14 mouse cellular contexts compared by ENCODE assay signal in the genomic region with DNA sequence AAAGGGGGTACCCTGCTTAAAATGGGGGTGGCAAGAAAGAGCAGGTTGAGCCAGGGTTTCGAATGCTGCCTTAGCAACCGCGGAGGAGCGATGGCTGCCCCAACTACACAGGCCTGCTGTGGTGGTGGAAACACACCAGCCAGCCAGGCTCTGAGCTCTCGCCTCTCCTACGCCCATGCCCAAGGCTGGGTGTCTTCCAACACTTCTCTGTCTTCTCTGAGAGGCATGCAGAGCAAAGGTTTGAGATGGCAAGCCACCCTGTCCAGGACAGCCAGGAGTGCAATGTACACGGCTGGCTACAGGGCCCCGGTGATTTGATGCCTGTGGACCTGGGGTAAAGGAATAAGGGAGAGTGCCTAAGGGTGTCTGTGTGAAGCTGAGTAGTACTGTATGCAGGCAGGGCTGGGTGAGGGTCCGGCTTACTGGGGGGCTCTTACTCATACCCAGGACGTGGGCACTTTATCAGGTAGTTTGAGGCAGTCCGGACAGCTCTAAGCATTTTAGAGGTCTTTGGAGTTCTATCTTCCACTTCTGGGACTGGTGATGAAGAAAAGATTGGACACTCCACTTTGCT. TPM values are rescaled to one million over a fixed set of nuclear protein-coding genes. Genes with fewer than 3 reads are reported as not detected.
DNase-seq lines count a peak whose midpoint lies in the region; ATAC-seq and TF ChIP-seq lines count a peak whose summit lies in the region.
"Had no signal": no experiment of that assay in that cellular context is flagged by ENCODE, and none has a peak within 500 bp of the region (broad histone marks: within the 10 kb centered on the region; RNA-seq: fewer than 3 reads in every experiment).

No protein-coding gene starts in this region.

- no peaks in the 10 kb centered on the region for H3K36me3 ChIP-seq in liver, embryonic 11.5 days (ENCODE audit: control insufficient read depth, insufficient read depth, low read length)
- no peaks in the 10 kb centered on the region for H3K36me3 ChIP-seq in G1E (replicated peaks)
- H3K36me3 ChIP-seq in liver, embryonic 16.5 days (ENCODE audit: control insufficient read depth, insufficient read depth): no peaks in the 10 kb centered on the region
- H3K36me3 ChIP-seq: forebrain, embryonic 15.5 days; neural tube, embryonic 13.5 days had no signal

- intact Hi-C loops in gastrocnemius, postnatal 14 days (cut with DNase I; ENCODE audit: low total_unique reads): loop anchor here (5.0 kb wide), 1 partner anchor 153 kb away; no protein-coding TSS in a partner anchor

- TF ChIP-seq CTCF in G1E (IDR thresholded peaks at IDR 0.05; ENCODE audit: low read depth, low read length): no peak

- H3K9me3 ChIP-seq in liver, embryonic 11.5 days (ENCODE audit: control insufficient read depth, low read length): no peaks in the 10 kb centered on the region
- peaks cover 10% of the 10 kb centered on the region for H3K9me3 ChIP-seq in G1E (replicated peaks)
- no peaks in the 10 kb centered on the region for H3K9me3 ChIP-seq in liver, embryonic 16.5 days (replicated peaks; ENCODE audit: control insufficient read depth, low read length)
- H3K9me3 ChIP-seq: forebrain, embryonic 15.5 days; neural tube, embryonic 13.5 days had no signal

- 0 out of 2 replicates have a peak overlapping the region, but pooled peaks have one; percentile 54 for H3K27ac ChIP-seq in liver, embryonic 11.5 days (ENCODE audit: low read depth, low read length)
- peak overlapping the region; percentile 59 for H3K27ac ChIP-seq in liver, embryonic 16.5 days (ENCODE audit: low read length)
- H3K27ac ChIP-seq: forebrain, embryonic 15.5 days; neural tube, embryonic 13.5 days had no signal

- H3K4me1 ChIP-seq in liver, embryonic 11.5 days (replicated peaks; ENCODE audit: control insufficient read depth, insufficient read depth, low read length): peaks cover 20% of the 10 kb centered on the region
- H3K4me1 ChIP-seq in G1E (ENCODE audit: insufficient read depth, low read depth, low read length): peaks cover 69% of the 10 kb centered on the region
- H3K4me1 ChIP-seq in liver, embryonic 16.5 days (ENCODE audit: control insufficient read depth, low read depth, low read length): peaks cover 7% of the 10 kb centered on the region

- DNase-seq in gastrocnemius, postnatal 14 days: peak; percentile 4
- DNase-seq in gastrocnemius, adult 18-20 months (ENCODE audit: low spot score): no peak
- DNase-seq in liver, embryonic 11.5 days (ENCODE audit: low spot score): no peak
- DNase-seq in liver (no peak), G1E (ENCODE audit: low spot score) (peak; percentile 2)
- no peak for DNase-seq in retina, postnatal 1 day
- DNase-seq in adrenal gland, postnatal 25 days: no peak

- no peak overlapping the region for H3K4me3 ChIP-seq in liver, embryonic 11.5 days (ENCODE audit: low read depth, low read length)
- H3K4me3 ChIP-seq in G1E (ENCODE audit: low read depth, low read length): no peak overlapping the region
- H3K4me3 ChIP-seq in liver, embryonic 16.5 days (ENCODE audit: low read depth, low read length): peak overlapping the region; percentile 7; the same call in 1 of the 2 replicates
- H3K4me3 ChIP-seq: forebrain, embryonic 15.5 days; neural tube, embryonic 13.5 days had no signal

- H3K27me3 ChIP-seq in liver, embryonic 11.5 days (replicated peaks; ENCODE audit: control insufficient read depth, insufficient read depth, low read length): peaks cover 42% of the 10 kb centered on the region
- peaks cover 15% of the 10 kb centered on the region for H3K27me3 ChIP-seq in G1E (ENCODE audit: insufficient read depth, low read length)
- peaks cover 27% of the 10 kb centered on the region for H3K27me3 ChIP-seq in liver, embryonic 16.5 days (ENCODE audit: control insufficient read depth, insufficient read depth, low read depth, low read length)

- WGBS in liver, embryonic 11.5 days: 80% methylated on average over 11 of the region's 11 CpGs
- WGBS in liver, embryonic 16.5 days (ENCODE audit: insufficient replicate concordance): 57% methylated on average over 11 of the region's 11 CpGs

- H3K9ac ChIP-seq in liver, embryonic 11.5 days (ENCODE audit: low read depth, low read length): no peak overlapping the region
- no peak overlapping the region; the same call in 1 of the 2 replicates for H3K9ac ChIP-seq in liver, embryonic 16.5 days (ENCODE audit: low read depth, low read length)
- H3K9ac ChIP-seq: forebrain, embryonic 15.5 days; neural tube, embryonic 13.5 days had no signal

- no peak overlapping the region; the same call in 1 of the 2 replicates for H3K4me2 ChIP-seq in liver, embryonic 11.5 days
- H3K4me2 ChIP-seq in liver, embryonic 16.5 days (ENCODE audit: low read depth, low read length): peak overlapping the region; percentile 22; the same call in 1 of the 2 replicates
- H3K4me2 ChIP-seq: forebrain, embryonic 15.5 days; heart, embryonic 11.5 days; neural tube, embryonic 13.5 days had no signal

- no peak for ATAC-seq in liver, embryonic 11.5 days (replicated peaks; ENCODE audit: low FRiP score)
- ATAC-seq in G1E (ENCODE audit: extremely low read depth, insufficient number of reproducible peaks, low FRiP score, poor library complexity, severe bottlenecking): no peak
- ATAC-seq in liver, embryonic 16.5 days (ENCODE audit: low read depth): no peak
- ATAC-seq: activated CD4-positive, CD25-positive, alpha-beta regulatory T cell, adult 4 months; forebrain, embryonic 15.5 days had no signal

RNA-seq across cellular contexts. Expression of a gene that starts 3.0 kb away (rescaled TPM):
- 1 to 10 TPM; 6.7 to 7.3 TPM for total RNA-seq in gastrocnemius, postnatal 14 days (2021)
- 1 to 10 TPM; 5.1 to 8.1 TPM for total RNA-seq in gastrocnemius, adult 18-20 months (2021)
- polyA plus RNA-seq in liver, embryonic 11.5 days (2014; fragmentation: Nextera tagmentation; extraction: Ambion mirVana): 6.3 and 6.9 TPM in 2 replicates
- 2.7 TPM in 1 of 2 replicates, not detected in the other for total RNA-seq in G1E (2014; fragmentation: Nextera tagmentation)
- 0.23 TPM in 1 of 2 replicates, not detected in the other for total RNA-seq in G1E (2017)
- 0.02 and 0.07 TPM in 2 replicates for polyA plus RNA-seq in G1E (2012)
- 5.2 and 6.3 TPM in 2 replicates for polyA plus RNA-seq in liver, embryonic 16.5 days (2015; fragmentation: Nextera tagmentation; extraction: Ambion mirVana)
- total RNA-seq in adrenal gland, postnatal 25 days (2021): 15.6 and 19.9 TPM in 2 replicates

RNA-seq across cellular contexts. Expression of a gene that starts 34.5 kb away (rescaled TPM):
- total RNA-seq in gastrocnemius, postnatal 14 days (2021): not detected
- not detected for total RNA-seq in gastrocnemius, adult 18-20 months (2021)
- polyA plus RNA-seq in liver, embryonic 11.5 days (2014; fragmentation: Nextera tagmentation; extraction: Ambion mirVana): 0.15 TPM in 1 of 2 replicates, not detected in the other
- total RNA-seq in G1E (2014; fragmentation: Nextera tagmentation): not detected in 2 replicates
- not detected in 2 replicates for total RNA-seq in G1E (2017)
- polyA plus RNA-seq in G1E (2012): not detected in 2 replicates
- not detected in 2 replicates for polyA plus RNA-seq in liver, embryonic 16.5 days (2015; fragmentation: Nextera tagmentation; extraction: Ambion mirVana)
- total RNA-seq in adrenal gland, postnatal 25 days (2021): not detected in 2 replicates
- polyA plus RNA-seq: activated CD4-positive, CD25-positive, alpha-beta regulatory T cell, adult 4 months; heart, embryonic 11.5 days had no signal

RNA-seq across cellular contexts. Expression of a gene that starts 41.6 kb away (rescaled TPM):
- 1 to 10 TPM; 2.7 to 3.8 TPM for total RNA-seq in gastrocnemius, postnatal 14 days (2021)
- 1 to 10 TPM; 3.3 to 4.4 TPM for total RNA-seq in gastrocnemius, adult 18-20 months (2021)
- 11.9 and 13.8 TPM in 2 replicates for polyA plus RNA-seq in liver, embryonic 11.5 days (2014; fragmentation: Nextera tagmentation; extraction: Ambion mirVana)
- total RNA-seq in G1E (2014; fragmentation: Nextera tagmentation) (6.1 and 12.7 TPM in 2 replicates), G1E (2017) (8.6 and 9.0 TPM in 2 replicates)
- polyA plus RNA-seq in G1E (2012): 11.7 and 13.7 TPM in 2 replicates
- polyA plus RNA-seq in liver, embryonic 16.5 days (2015; fragmentation: Nextera tagmentation; extraction: Ambion mirVana): 5.2 and 5.7 TPM in 2 replicates
- total RNA-seq in adrenal gland, postnatal 25 days (2021): 3.9 and 6.2 TPM in 2 replicates

RNA-seq across cellular contexts. Expression of a gene that starts 44.4 kb away (rescaled TPM):
- not detected for total RNA-seq in gastrocnemius, postnatal 14 days (2021)
- total RNA-seq in gastrocnemius, adult 18-20 months (2021): not detected
- not detected in 2 replicates for polyA plus RNA-seq in liver, embryonic 11.5 days (2014; fragmentation: Nextera tagmentation; extraction: Ambion mirVana)
- not detected in 2 replicates for total RNA-seq in G1E (2014; fragmentation: Nextera tagmentation)
- total RNA-seq in G1E (2017): 0.16 TPM in 1 of 2 replicates, not detected in the other
- not detected in 2 replicates for polyA plus RNA-seq in G1E (2012)
- not detected in 2 replicates for polyA plus RNA-seq in liver, embryonic 16.5 days (2015; fragmentation: Nextera tagmentation; extraction: Ambion mirVana)
- total RNA-seq in adrenal gland, postnatal 25 days (2021): not detected in 2 replicates
- polyA plus RNA-seq: activated CD4-positive, CD25-positive, alpha-beta regulatory T cell, adult 4 months; embryonic facial prominence, embryonic 11.5 days; heart, embryonic 11.5 days; intestine, embryonic 14.5 days had no signal

RNA-seq across cellular contexts. Expression of a gene that starts 57.8 kb away (rescaled TPM):
- total RNA-seq in gastrocnemius, postnatal 14 days (2021): 10 to 100 TPM; 20.7 to 21.5 TPM
- 10 to 100 TPM; 23.3 to 23.6 TPM for total RNA-seq in gastrocnemius, adult 18-20 months (2021)
- 4.6 and 6.1 TPM in 2 replicates for polyA plus RNA-seq in liver, embryonic 11.5 days (2014; fragmentation: Nextera tagmentation; extraction: Ambion mirVana)
- total RNA-seq in G1E (2014; fragmentation: Nextera tagmentation) (13.2 and 16.6 TPM in 2 replicates), G1E (2017) (36.7 and 39.4 TPM in 2 replicates)
- 21.2 and 25.7 TPM in 2 replicates for polyA plus RNA-seq in G1E (2012)
- 1.7 and 1.9 TPM in 2 replicates for polyA plus RNA-seq in liver, embryonic 16.5 days (2015; fragmentation: Nextera tagmentation; extraction: Ambion mirVana)
- total RNA-seq in adrenal gland, postnatal 25 days (2021): 72.0 and 75.6 TPM in 2 replicates

Comparison
In these comparisons a context has a peak if more than half of its experiments do, and no peak if none do; other contexts are left out.
1. DNase-seq: peak in gastrocnemius, postnatal 14 days (single experiment) and G1E (single experiment); none in gastrocnemius, adult 18-20 months (single experiment), liver, embryonic 11.5 days (single experiment), liver (single experiment), retina, postnatal 1 day (single experiment) and adrenal gland, postnatal 25 days (single experiment).